Mouse (Mus musculus): Measurements from ENCODE around the gene Dclk1.

DNA sequence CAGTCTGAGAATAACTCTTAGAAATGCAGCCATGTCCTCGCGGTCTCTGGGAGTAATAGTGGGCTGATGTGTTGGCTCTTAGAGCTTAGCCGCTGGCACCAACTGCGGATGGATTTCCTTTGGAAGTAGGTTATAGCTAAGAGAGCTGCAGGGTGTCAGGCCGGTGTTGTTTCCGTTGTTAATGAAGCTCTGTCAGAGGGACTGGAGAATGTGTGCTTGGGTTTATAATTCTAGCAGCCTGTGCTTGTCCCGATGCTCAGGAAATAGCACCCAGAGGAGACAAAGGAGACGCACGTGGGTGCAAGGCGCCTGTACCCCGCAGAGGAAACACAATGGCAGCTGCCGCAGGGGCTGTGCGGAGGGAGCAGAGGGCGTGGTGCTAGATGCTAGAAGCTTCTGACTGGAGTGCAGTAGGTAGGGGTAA lies 173.4 kb downstream of the Dclk1 start:
- TF ChIP-seq POLR2A (IDR thresholded peaks at IDR 0.05; ENCODE audit: insufficient read depth, low read depth, low read length): no peak
- no peak for TF ChIP-seq CTCF (IDR thresholded peaks at IDR 0.05; ENCODE audit: insufficient read depth, low read depth, low read length)
